Mouse (Mus musculus): ENCODE measurements at regions not wholly inside any gene's neighbourhood (a gene's known extent, or its start where the extent isn't known, plus 50 kb on each side); places are given as distances from the start of the nearest gene placed in this dataset.

DNA sequence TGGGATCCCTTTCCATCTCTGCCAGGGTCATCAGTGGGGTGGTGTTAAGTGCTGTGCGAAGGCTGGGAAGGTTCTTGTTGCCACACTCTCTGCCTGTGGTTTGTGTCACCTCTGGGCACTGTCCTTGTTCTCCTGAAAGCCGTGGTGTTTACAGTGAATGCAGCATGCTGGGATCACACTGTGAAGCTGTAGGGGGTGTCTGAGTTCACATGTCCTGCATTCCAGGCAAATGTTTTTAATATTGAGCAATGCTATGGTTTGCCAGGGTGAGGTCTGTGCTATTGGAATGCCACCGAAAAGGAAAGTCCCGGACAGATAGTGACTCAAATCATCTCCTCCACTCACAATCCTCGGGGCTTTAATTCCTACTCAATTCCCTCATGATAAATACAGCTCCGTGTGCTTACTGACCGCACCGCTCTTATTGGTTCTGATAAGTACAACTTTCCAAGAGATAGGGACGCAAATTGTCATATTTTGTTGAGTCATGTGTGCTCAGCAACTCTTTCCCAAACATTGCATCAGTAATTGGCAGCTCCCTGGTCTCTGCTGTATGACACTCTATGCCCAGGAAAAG lies 1405.6 kb upstream of the A1bg start:
- no peak for DNase-seq

DNA sequence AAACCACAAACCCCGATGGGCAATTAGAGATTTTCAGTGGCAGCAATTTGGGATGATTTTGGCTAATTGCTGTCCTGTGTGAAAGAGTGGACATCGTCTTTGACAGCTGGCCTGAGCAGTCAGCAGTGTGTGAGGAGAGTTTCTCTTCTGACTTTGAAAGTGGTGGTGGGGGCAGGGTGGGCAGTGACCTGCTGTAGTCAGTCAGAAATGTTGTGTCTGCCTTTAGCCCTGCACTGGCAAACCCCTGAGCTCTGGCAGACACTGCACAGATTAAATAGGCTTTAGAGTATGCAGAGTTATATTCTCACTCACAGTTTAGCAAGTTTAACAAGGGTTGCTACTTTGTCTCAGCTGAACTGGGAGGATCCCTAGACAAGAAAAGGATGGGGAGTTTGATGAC lies 1404.7 kb upstream of the A1bg start:
- no peak for DNase-seq

DNA sequence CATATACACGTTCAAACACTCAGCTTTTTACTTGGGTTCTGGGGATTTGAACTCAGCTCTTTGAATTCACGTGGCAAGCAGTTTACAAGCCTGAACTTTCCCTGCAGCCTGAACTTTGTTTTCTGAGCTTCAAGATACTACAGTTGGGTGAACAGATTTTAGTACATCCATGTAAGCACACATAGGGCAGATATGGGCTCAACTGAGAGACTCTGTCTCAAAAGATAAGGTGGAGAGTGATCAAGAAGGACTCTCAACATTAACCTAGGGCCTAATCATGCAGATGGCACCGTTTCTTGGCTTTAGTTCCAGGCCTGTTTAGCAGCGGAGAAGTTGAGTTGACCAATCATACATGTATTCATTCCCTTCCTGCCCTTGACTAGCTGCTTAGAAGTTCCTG lies 1403.7 kb upstream of the A1bg start:
- DNase-seq = no peak

DNA sequence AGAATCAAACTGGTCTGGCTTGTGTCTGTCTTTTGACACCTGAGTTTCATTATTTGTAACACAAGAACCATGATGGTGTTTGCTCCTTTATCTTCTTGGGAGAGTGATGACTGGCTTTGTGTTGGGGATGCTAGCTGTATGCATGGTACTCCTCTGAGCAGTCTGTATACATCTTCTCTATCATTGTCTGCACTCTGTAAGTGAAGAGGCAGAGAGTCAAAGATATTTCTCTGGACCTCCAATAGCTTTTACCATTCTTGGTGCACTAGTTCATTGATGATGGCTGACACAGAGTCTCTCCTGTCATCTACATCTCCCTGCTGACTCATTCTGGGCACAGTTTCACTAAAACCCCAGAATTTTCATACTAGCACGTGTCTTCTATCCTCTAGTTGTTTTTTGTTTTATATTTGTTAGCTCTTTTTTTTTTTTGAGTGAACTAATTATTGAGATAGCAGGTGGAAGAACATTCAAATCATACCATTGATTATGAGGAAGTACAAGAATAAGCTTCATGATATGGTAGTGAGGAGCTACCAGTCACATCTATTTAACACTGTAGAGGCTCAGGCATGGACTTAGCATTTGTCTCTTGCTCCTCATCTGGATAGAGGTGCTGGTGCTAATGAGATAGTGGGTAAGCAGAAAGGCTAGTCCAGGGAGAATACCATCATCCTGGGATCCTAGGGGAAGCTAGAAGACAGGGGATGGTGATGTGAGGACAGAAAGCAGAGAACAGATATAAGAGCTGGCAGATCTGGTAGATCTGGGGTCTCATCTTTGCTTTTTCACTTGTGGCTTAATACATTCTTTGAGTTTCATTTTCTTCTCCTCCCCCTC lies 1402.9 kb upstream of the A1bg start:
- DNase-seq = no peak

DNA sequence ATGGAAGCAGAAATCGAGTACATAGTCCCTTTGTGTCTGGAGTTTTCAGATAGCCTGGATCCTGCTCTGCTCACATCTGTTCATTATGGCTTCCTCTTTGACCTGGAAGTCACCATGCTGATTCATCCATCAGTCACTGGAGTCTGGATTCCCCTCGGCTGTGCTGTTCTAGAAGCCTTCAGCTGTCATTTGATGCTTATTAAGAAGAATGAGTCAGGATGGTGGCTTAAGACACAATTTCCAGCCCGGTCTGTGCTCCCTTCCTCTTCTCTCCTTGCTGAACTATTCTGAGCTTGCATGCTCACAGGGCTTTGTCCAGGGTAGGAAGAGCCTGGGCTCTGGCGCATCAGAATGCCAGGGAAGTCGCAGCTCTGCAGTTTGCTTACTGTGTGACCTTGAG lies 1398.2 kb upstream of the A1bg start:
- DNase-seq = no peak

DNA sequence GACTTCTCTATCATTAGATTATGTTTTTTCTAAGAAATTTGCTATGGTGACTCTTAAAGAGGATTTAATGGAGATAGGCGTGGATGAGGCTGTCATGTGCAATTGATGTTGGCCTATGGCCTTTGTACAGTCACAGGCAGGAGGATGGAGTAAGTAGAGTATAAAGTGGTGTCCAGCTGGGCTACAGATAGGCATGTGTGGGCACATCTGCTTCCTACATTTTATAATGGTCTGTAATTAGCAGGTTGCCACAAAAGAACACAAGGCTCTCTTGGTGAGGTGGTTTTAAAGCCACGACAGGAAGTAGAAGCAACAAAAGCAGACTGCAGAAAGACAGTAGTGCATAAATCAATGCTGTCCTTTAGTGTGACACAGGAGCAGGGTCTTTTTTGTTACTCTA lies 1391.6 kb upstream of the A1bg start:
- no peak for DNase-seq

DNA sequence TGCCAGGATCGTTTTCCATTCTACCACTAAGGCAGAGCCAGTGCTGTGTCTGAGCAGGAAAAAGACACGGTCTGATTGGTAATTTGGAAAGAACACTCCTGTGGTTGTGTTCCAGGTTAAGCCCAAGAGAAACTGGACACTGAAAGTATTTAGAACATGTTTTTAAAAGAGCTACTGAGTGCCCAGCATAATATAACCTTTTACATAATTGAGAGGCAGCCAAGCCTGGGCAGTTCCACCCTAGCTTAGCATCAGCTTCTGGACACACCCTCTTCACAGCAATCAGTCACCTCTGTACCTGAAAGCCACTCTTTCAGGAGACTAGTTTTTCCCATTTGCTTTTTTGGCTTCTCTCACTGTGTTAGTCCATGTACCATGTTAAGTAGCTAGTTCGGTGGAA lies 1379.4 kb upstream of the A1bg start:
- DNase-seq = no peak

DNA sequence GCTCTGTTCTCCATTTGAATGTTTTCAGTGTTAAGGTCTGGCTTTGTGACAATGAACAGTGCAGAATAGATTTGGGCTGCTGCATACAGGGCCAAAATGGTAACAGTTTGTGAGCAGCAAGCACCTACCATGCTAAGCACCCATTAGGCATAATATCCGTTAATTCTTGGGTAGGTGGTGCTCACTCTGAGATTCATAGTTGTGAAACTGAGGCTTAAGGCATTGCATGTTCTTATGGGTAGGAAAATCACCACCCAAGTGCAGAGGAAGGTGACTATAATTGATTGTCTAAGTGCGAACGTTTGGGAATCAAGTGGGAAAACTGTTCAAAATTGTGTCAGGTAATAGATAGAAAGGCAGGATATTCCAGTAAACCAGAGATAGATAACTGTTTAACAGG lies 1378.8 kb upstream of the A1bg start:
- no peak for DNase-seq

DNA sequence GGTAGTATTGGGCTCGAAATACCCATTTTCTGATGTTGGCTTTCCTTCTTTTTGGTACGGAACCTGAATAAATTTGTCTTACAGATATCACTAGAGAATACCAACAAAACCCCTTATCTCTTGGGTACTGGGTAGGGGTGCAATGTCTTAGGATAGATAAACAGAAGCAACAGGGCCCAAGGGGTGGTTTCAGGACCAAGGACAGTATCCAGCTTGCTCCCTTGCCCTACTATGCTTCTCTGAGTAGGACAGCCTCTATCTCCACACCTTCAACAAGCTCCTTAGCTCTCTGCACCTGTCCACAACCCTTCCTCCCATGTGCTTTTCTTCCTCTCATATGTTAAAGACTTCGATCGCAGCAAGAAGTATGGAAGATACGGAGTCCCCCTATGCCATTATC lies 1374.3 kb upstream of the A1bg start:
- no peak for DNase-seq

DNA sequence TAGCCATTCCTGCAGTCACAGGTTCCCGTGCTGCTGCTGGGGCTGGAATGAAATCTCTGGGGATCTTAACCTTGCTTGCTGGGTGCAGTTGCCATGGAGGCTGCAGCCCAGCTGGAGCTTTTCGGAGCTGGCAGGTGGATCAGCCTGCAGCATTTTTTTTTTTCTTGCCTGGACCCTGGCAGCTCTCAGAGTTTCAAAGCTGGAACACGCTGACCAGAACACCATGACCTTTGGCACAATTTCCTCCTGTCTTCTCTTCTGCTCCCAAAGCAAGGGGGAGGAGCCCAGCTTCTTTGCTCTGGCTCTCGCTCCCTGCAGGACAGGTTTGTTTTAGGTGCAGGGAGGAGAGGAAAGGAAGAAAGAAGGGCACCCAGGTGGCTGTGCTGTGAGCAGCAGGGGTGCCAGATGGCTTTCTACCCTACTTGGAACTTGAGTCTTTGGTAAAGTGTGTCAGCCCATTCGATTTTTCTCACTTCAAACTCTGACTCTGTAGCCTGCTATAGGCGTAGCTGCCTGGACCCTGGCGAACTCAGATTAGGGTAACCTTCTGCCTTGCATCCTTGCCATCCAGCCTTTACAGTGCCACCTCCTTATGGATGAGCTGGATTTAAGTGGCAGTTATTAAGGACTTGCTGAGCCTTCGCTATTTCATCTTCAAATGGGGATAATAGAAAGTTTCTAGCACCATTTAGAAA lies 1372.6 kb upstream of the A1bg start:
- no peak for DNase-seq

DNA sequence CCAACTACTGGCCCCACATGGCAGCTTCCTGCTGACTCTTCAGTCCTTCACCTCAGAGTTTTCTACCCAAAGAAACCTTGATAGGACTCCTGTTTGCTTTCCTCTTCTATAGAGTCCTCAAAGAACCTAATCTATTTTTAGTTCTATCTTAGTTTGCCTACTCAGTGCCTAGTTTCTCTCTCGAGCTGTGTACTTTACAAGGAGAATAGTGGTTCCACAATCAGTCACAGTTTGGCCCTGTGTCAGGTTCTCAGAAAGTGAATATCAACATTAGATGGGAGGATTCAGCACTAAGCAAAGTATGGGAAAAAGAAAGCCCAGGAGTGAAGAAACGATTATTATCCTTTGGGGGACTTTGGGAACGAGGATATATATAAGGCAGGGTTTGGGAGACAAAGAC lies 1372.0 kb upstream of the A1bg start:
- DNase-seq = no peak

DNA sequence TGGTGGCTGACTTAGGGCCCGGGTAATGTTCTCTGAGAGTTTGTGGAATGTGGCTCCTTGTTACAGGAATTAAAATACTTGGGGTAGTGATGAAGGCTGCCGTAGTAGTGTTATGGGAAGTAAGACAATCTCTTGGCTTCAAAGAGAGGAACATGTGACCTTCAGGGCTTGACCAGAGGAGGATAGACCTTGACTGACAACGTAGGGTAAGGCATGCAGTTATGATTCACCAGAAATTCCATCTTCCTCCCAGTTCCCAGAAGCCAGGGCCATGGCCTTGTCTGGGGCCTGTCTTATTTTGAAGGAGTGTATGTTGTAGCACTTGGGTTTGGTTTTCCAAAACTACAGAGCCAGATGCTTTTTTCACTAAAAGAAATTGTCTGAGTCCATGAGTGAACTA lies 1370.1 kb upstream of the A1bg start:
- DNase-seq = no peak

DNA sequence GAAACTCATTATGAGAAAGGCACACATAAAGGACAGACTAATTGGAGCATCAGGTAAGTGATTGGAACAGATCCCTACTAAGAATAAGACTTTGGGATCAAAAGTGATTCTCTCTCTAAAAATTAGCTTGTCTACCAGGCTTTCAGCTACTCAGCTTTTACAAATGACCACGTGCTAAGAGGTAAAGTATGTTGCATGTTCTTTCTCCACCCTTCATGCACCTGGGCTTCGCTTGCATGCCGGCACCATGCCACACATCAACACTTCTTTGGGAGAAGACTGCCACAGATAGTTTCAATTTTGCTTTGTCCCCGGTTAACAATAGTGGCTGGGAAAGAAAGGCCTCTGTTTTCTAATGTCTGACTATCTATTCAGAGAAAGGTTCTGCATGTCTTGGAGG lies 1367.9 kb upstream of the A1bg start:
- no peak for DNase-seq

DNA sequence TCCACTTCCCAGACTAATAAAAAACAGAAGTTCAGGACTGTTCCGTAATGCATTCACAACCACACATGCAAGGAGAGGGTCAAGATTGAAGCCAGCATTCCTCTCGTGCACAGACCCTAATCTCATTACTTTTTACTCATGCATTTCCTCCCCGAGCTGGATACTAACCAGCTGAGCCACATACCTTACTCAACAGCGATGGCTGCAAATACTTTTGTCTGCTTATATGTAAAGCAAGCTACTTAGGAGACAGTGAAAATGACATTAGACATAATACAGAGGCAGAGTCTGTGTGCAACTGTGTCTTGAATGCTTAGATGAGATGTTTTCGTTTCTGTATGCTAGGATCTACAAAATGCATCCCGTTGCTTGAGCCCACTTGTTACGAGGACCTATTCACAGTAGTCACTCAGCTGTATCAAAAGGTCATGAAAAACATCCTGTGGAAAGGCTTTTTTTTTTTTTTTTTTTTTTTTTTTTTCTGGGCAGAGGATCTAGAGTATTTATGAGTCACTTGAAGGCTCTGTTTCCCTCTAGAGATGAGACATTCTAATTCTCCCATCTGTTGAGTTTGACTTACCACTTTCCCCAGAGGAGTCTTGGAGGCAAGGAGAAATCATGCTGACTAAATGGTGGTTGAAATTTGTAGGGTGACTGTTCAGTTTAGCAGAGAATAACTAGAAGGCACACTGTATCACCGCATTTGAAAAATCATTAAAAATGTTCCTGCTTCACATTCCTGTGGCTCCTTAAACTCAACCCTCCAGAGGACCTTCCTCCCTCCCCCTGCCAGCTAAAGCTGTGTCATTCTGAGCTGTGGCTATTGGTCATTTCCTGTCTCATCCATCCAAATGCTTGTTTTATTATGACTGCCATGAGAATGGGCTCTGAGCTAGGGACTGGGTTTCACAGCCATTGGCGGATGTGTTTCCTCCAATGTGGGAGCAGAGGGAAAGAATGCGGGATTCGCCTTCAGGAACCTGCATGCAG lies 1364.1 kb upstream of the A1bg start:
- DNase-seq = no peak

DNA sequence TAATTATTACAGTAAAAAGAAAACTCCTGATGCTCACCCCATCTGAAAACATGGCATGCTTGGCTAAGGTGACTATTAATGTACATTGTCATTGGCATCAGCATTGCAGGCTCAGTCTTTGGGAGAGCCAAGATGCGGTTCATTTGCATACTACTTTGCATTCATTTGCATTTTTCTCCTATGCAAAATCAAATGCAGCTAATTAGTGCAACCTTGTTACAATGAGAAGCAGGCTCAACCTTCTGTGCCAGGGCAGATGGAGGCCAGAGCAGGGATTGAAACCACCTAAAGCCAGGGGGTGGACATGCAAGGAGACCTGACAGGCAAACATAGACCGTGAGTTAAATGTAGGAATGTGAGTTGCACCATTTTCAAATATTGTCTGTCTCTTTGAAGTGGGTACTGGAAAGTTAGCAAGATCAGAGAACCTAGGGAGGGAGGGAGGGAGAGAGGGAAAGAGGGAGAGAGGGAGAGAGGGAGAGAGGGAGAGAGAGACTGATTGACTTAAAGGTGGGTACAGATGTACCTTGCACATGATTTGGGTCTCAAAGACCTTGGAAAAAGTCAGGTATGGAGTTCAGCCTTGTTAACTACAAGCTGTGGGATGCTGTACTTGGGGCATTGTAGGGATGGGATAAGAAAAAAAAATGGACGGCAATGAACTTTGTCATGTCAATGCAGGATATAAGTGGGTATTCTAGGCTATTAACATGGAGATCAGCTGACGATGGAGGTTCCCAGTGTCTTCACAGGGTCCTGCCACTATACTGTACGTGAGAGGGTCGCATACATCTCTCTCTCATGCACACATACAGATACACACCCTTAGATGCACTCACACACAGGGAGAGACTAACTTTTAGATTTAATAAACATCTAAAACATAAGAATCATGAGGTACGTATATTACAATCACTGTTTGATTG lies 1362.1 kb upstream of the A1bg start:
- DNase-seq = no peak

DNA sequence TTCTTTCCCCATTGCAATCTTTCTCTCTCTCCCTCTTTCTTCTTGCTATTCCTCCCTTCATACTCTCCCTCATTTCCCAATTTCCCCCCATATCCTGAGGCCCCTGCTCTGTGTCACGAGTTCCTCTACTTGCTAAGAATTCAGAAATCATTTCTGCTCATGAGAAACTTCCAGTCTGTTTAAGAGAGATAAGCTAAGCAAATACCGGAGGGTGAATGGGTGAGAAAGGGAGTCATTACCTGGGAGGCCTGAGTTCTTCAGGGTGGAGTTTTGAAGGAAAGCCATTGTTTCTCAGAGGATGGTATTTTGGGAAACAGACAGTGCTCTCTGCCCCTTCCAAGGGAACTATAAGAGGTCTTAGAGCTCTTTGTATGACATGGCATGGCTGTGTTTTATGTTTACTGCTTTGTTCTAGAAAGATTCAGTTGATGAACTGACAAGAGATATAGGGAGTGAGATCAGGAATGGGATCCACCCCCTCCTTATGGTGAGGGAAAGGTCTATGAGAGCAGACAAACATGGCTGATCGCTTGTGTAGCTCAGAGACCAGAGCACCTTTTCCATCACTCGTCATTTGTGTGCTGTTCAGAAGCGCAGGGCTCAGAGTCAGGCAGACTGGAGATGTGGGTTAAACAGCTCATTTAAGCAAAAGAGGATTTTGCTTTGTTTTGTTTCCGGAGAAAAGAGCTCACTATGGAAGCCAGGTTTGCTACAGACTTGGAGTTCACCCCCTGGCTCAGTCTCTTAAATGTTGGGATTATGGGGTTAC lies 1361.0 kb upstream of the A1bg start:
- no peak for DNase-seq

DNA sequence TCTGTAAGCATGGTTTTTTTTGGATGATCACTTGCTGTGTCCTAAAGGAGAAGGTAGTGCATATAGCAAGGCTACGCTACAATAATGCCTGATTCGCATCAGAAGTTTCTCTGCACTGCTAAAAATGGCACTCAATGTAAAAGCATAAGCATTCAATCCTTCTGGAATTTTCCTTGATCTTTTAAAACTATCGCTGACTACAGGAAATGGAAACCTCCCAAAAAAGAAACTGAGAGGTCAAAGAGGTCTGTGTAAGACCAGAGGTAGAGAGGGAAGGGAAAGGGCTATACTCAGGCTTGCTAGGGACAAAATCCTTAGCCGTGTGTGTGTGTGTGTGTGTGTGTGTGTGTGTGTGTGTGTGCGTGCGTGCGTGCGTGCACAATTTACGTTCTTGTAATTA lies 1359.8 kb upstream of the A1bg start:
- no peak for DNase-seq

DNA sequence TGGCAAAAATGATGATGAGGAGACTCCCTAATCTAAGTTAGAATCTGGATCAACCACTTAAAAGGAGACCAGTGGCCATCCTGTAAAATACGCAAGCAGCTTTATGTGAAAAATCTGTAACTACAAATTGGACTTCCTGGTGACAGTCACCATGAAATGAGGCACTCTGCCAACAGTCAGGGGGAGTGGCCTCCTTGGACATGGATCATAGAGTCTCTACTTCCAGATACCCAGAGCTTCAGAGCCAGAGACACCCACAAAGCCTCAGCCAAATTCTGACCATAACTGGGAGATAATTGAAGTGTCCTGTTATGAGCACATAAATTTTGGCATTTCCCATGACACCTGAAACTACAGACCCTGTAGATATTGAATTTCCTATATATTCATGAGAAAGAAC lies 1359.3 kb upstream of the A1bg start:
- DNase-seq = peak in 1 of 2 experiments; percentile 22

DNA sequence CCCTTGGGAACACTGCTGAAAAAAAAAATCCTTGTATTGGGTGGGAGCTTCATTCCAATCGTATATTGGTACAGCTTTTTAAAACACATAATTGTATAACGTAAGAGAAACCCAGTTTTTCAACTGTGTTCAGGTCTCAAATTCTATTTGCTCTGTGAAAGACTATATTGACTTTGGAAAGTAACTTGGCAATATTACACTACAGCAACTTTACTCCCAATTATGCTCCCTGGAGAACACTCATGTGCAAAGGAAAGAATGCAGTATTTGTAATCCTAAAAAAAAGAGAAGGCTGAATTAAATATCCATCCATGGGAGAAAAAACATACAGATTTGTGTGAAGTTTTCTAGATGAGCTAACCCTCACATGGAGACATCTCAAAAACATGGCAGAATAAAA lies 1356.7 kb upstream of the A1bg start:
- no peak for DNase-seq

DNA sequence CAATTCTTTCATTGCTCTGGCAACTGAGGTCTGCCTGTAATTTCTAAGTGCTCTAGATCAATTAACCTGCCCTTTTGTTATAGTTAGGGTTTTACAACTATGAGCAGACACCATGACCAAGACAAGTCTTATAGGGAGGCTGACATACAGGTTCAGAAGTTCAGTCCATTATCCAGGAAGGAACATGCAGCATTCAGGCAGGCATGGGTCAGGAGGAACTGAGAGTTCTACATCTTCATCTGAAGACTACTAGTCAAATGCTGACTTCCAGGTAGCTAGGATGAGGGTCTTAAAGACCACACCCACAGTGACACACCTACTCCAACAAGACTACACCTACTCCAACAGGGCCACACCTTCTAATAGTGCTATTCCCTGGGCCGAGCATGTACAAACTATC lies 1352.0 kb upstream of the A1bg start:
- no peak for DNase-seq

DNA sequence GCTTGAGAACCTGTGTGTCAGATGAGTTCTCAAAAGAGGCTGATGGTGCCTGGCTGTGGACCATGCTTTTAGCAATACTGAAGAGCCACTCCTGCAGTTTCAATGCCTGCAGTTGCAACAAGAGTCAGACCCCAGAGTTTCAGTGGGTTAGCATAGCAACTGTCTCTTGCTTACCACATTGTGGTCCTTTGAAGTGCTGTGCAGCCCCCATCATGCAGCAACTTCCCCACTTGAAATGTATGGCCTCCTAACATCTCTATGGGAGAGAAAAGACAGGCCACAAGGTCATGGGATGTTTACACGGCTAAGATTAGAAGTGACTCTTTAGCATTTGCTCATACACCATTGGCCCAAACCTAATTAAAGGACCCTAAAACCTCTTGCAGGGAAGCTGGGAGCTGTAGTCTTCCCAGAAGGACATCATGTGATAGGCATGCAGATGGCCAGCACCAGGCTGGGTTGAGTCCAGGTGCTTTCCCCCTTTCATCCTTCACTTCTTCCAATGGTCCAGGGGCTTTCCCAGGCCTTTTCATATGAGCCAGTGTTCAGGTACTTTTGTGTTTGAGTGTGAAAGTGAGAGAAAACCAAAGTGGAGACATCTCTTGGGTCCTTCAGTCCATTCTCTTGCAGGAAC lies 1351.2 kb upstream of the A1bg start:
- DNase-seq = no peak

All from B cell, adult 2 months (primary cell).